Mouse (Mus musculus): Measurements from ENCODE around the gene Pklr. TPM values are rescaled to one million over a fixed set of nuclear protein-coding genes. Genes with fewer than 3 reads are reported as not detected.

Gene Pklr
- polyA plus RNA-seq, 1 experiment: not detected

- Histone ChIP-seq H3K4me3 (ENCODE audit: insufficient read depth, low read length) (no peak overlapping the region), H3K27ac (ENCODE audit: insufficient read depth, low read depth, low read length) (no peak overlapping the region), H3K4me1 (ENCODE audit: control insufficient read depth, insufficient read depth, low read length) (no peaks in the 10 kb centered on the region)
- TF ChIP-seq POLR2A (IDR thresholded peaks at IDR 0.05; ENCODE audit: borderline replicate concordance, low read depth, low read length) (no peak), CTCF (IDR thresholded peaks at IDR 0.05; ENCODE audit: low read depth, low read length) (no peak)
These were observed 51.3 kb downstream of the Pklr start for GRCm38 (mm10) chr3:89187197-89187596.

GRCm38 (mm10) chr3:89187690-89188477 is 51.9 kb downstream of the Pklr start:
- Histone ChIP-seq H3K4me1 (ENCODE audit: control insufficient read depth, insufficient read depth, low read length) (no peaks in the 10 kb centered on the region), H3K4me3 (ENCODE audit: insufficient read depth, low read length) (no peak overlapping the region), H3K27ac (ENCODE audit: insufficient read depth, low read depth, low read length) (no peak overlapping the region)
- TF ChIP-seq CTCF (IDR thresholded peaks at IDR 0.05; ENCODE audit: low read depth, low read length) (no peak), POLR2A (IDR thresholded peaks at IDR 0.05; ENCODE audit: borderline replicate concordance, low read depth, low read length) (no peak)

- Histone ChIP-seq H3K27ac (ENCODE audit: insufficient read depth, low read depth, low read length) (no peak overlapping the region), H3K4me1 (ENCODE audit: control insufficient read depth, insufficient read depth, low read length) (no peaks in the 10 kb centered on the region), H3K4me3 (ENCODE audit: insufficient read depth, low read length) (no peak overlapping the region)
- TF ChIP-seq POLR2A (IDR thresholded peaks at IDR 0.05; ENCODE audit: borderline replicate concordance, low read depth, low read length): no peak
- no peak for TF ChIP-seq CTCF (IDR thresholded peaks at IDR 0.05; ENCODE audit: low read depth, low read length)
These were observed 52.5 kb downstream of the Pklr start for GRCm38 (mm10) chr3:89188478-89188875.

GRCm38 (mm10) chr3:89190436-89190835 is 54.5 kb downstream of the Pklr start:
- H3K4me3 ChIP-seq (ENCODE audit: insufficient read depth, low read length): no peak overlapping the region
- H3K27ac ChIP-seq (ENCODE audit: insufficient read depth, low read depth, low read length): no peak overlapping the region
- TF ChIP-seq POLR2A (IDR thresholded peaks at IDR 0.05; ENCODE audit: borderline replicate concordance, low read depth, low read length) (no peak), CTCF (IDR thresholded peaks at IDR 0.05; ENCODE audit: low read depth, low read length) (no peak)
- H3K4me1 ChIP-seq (ENCODE audit: control insufficient read depth, insufficient read depth, low read length): no peaks in the 10 kb centered on the region

- H3K4me1 ChIP-seq (ENCODE audit: control insufficient read depth, insufficient read depth, low read length): peaks cover 4% of the 10 kb centered on the region; the same call in 1 of the 2 replicates
- H3K27ac ChIP-seq (ENCODE audit: insufficient read depth, low read depth, low read length): no peak overlapping the region
- no peak overlapping the region for H3K4me3 ChIP-seq (ENCODE audit: insufficient read depth, low read length)
- no peak for TF ChIP-seq CTCF (IDR thresholded peaks at IDR 0.05; ENCODE audit: low read depth, low read length)
- TF ChIP-seq POLR2A (IDR thresholded peaks at IDR 0.05; ENCODE audit: borderline replicate concordance, low read depth, low read length): no peak
These were observed 57.4 kb downstream of the Pklr start for GRCm38 (mm10) chr3:89193351-89193750.

GRCm38 (mm10) chr3:89193853-89194252 is 57.9 kb downstream of the Pklr start:
- Histone ChIP-seq H3K27ac (ENCODE audit: insufficient read depth, low read depth, low read length) (no peak overlapping the region), H3K4me1 (ENCODE audit: control insufficient read depth, insufficient read depth, low read length) (peaks cover 4% of the 10 kb centered on the region; the same call in 1 of the 2 replicates), H3K4me3 (ENCODE audit: insufficient read depth, low read length) (no peak overlapping the region)
- no peak for TF ChIP-seq CTCF (IDR thresholded peaks at IDR 0.05; ENCODE audit: low read depth, low read length)
- no peak for TF ChIP-seq POLR2A (IDR thresholded peaks at IDR 0.05; ENCODE audit: borderline replicate concordance, low read depth, low read length)

Other genes with a start within 250 kb of the Pklr start
- 10.1 and 11.8 TPM in 2 replicates for gene Msto1, start 222.1 kb upstream of the Pklr start, polyA plus RNA-seq (2012; ENCODE audit: insufficient read depth, insufficient read length, missing spikeins)
- gene Ash1l, start 185.5 kb upstream of the Pklr start, polyA plus RNA-seq (2012; ENCODE audit: insufficient read depth, insufficient read length, missing spikeins): 21.6 and 23.1 TPM in 2 replicates
- 62.1 and 64.9 TPM in 2 replicates for gene Dap3, start 185.0 kb upstream of the Pklr start, polyA plus RNA-seq (2012; ENCODE audit: insufficient read depth, insufficient read length, missing spikeins)
- 22.0 and 28.2 TPM in 2 replicates for gene Rusc1, start 42.8 kb upstream of the Pklr start, polyA plus RNA-seq (2012; ENCODE audit: insufficient read depth, insufficient read length, missing spikeins)
- gene Gm43738, start 35.0 kb upstream of the Pklr start, polyA plus RNA-seq (2012; ENCODE audit: insufficient read depth, insufficient read length, missing spikeins): not detected in 2 replicates
- gene Fdps, start 34.2 kb upstream of the Pklr start, polyA plus RNA-seq (2012; ENCODE audit: insufficient read depth, insufficient read length, missing spikeins): 37.5 and 42.2 TPM in 2 replicates
- gene Hcn3, start 24.1 kb downstream of the Pklr start, polyA plus RNA-seq (2012; ENCODE audit: insufficient read depth, insufficient read length, missing spikeins): 0.47 TPM in 1 of 2 replicates, not detected in the other
- gene Clk2, start 28.7 kb downstream of the Pklr start, polyA plus RNA-seq (2012; ENCODE audit: insufficient read depth, insufficient read length, missing spikeins): 52.5 and 61.4 TPM in 2 replicates
- gene Scamp3, start 41.3 kb downstream of the Pklr start, polyA plus RNA-seq (2012; ENCODE audit: insufficient read depth, insufficient read length, missing spikeins): 76.5 and 77.9 TPM in 2 replicates
- gene Fam189b, start 47.0 kb downstream of the Pklr start, polyA plus RNA-seq (2012; ENCODE audit: insufficient read depth, insufficient read length, missing spikeins): 17.4 TPM in 2 replicates
- gene Gba, start 66.8 kb downstream of the Pklr start, polyA plus RNA-seq (2012; ENCODE audit: insufficient read depth, insufficient read length, missing spikeins): 130 and 141 TPM in 2 replicates
- 1.1 TPM in 1 of 2 replicates, not detected in the other for gene Thbs3, start 79.0 kb downstream of the Pklr start, polyA plus RNA-seq (2012; ENCODE audit: insufficient read depth, insufficient read length, missing spikeins)
- gene Mtx1, start 90.9 kb downstream of the Pklr start, polyA plus RNA-seq (2012; ENCODE audit: insufficient read depth, insufficient read length, missing spikeins): 66.1 and 66.8 TPM in 2 replicates
- gene Muc1, start 92.9 kb downstream of the Pklr start, polyA plus RNA-seq (2012; ENCODE audit: insufficient read depth, insufficient read length, missing spikeins): 0.47 TPM in 1 of 2 replicates, not detected in the other
- 94.1 and 97.0 TPM in 2 replicates for gene Krtcap2, start 109.8 kb downstream of the Pklr start, polyA plus RNA-seq (2012; ENCODE audit: insufficient read depth, insufficient read length, missing spikeins)
- gene Trim46, start 110.2 kb downstream of the Pklr start, polyA plus RNA-seq (2012; ENCODE audit: insufficient read depth, insufficient read length, missing spikeins): 0.34 and 0.84 TPM in 2 replicates
- 62.0 and 66.3 TPM in 2 replicates for gene Dpm3, start 123.2 kb downstream of the Pklr start, polyA plus RNA-seq (2012; ENCODE audit: insufficient read depth, insufficient read length, missing spikeins)
- 42.7 and 55.2 TPM in 2 replicates for gene Slc50a1, start 134.4 kb downstream of the Pklr start, polyA plus RNA-seq (2012; ENCODE audit: insufficient read depth, insufficient read length, missing spikeins)
- 0.96 TPM in 1 of 2 replicates, not detected in the other for gene Efna1, start 145.0 kb downstream of the Pklr start, polyA plus RNA-seq (2012; ENCODE audit: insufficient read depth, insufficient read length, missing spikeins)
- not detected in 2 replicates for gene Efna3, start 186.8 kb downstream of the Pklr start, polyA plus RNA-seq (2012; ENCODE audit: insufficient read depth, insufficient read length, missing spikeins)
- gene Efna4, start 201.9 kb downstream of the Pklr start, polyA plus RNA-seq (2012; ENCODE audit: insufficient read depth, insufficient read length, missing spikeins): not detected in 2 replicates
- 315 and 328 TPM in 2 replicates for gene Adam15, start 213.9 kb downstream of the Pklr start, polyA plus RNA-seq (2012; ENCODE audit: insufficient read depth, insufficient read length, missing spikeins)
- gene Dcst2, start 225.8 kb downstream of the Pklr start, polyA plus RNA-seq (2012; ENCODE audit: insufficient read depth, insufficient read length, missing spikeins): not detected in 2 replicates
- gene Dcst1, start 229.1 kb downstream of the Pklr start, polyA plus RNA-seq (2012; ENCODE audit: insufficient read depth, insufficient read length, missing spikeins): not detected in 2 replicates

All from bone marrow macrophage, adult 2 months (primary cell).